Mouse (Mus musculus) urinary bladder, postnatal 36 days (tissue): ENCODE data around the gene Bax.
A peak's percentile ranks its signal among the peaks of the same experiment; 100 is the strongest.
"Not testable (repeated sequence)": the region's sequence is repeated elsewhere in the genome, so short reads cannot be mapped to it uniquely, and the experiment has no call there.

Experiments
- DNase-seq, 2 experiments: peaks; one replicate each; pipeline ENCODE4 v3.0.0; 2022; ENCODE audit warnings: low spot score in 2 of 2, mixed read lengths in 1 of 2

Bax gene

DNA sequence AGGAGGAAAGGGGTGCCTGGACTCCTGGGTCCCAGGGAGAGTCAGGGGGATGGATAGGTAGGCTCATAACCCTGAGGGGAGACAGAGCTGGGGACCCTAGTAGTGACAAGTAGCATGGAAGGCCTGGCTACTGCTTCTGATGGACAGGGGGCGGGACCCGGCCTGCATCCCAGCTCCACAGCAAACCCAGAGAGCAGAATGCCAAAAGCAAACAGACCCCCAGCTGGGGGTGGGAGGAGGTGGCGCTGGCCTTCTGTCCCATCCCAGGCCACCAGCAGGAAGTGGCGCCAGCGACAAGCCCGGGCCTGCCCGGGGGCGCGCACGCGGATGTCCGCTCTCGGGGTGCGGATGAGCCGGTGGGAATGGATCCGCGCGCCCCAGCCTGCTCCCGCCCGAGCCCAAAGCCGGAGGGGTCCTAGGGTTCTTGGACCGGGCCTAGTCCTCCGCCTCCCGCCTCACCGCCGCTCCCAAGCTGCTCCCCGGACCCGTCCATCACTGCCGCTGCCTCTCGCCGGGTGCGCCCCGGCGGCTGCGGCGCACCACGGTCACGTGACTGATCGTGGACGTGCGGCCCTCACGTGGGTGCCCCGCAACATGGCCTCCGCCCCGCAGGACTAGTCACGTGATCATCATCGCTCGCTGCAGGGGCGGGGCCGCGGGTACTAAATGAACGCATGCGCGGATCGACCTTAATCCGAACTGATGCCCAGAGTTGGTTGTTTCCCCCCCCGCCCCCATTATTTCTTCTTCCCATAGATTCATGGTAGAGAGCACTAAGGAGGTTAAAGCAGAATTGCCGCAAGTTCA lies at the start of gene Bax:
Gene Bax (minus strand): TSS at position 616 of the 807 bp plus-strand sequence.
- peak; percentile 90 to 95 for DNase-seq

DNA sequence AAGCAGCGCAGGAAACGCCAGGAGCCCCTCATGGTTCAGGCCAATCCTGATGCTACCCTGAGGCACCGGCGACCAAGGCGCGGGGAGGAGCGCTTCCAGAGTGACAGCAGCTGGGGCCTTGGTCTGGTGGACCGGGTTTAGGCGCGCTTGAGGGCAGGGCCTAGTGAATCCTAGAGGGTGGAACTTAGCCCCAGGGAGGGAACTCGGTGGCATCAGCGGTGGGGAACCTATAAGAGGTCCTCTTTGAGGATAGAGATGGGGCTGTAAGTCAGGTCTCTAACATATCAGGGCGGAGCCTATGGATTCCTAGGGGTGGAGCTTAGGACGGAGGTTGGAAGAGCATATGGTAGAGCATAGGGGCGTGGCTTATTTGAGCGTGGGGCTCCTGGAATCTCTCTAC lies 48.7 kb upstream of the Bax start:
- DNase-seq, result no peak

DNA sequence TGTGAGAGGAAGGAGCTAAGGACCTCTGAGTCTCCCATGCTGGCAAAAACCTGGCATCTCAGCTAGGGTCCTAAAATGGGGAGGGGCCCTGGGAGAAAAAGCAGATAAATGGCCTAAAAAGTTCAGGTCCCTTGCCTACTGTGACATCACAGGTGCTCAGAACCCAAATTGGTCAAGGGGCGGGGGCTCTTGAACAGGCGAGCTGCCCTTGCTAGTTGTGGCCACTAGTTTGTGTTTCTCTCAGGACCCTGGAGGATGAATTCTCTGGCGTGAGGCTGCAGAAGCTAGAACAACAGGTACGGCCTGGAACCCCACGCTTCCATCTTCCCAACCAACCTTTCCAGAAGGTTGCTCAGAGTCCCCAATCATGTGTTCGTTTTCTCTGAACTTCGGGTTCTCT lies 47.7 kb upstream of the Bax start:
- no peak for DNase-seq

DNA sequence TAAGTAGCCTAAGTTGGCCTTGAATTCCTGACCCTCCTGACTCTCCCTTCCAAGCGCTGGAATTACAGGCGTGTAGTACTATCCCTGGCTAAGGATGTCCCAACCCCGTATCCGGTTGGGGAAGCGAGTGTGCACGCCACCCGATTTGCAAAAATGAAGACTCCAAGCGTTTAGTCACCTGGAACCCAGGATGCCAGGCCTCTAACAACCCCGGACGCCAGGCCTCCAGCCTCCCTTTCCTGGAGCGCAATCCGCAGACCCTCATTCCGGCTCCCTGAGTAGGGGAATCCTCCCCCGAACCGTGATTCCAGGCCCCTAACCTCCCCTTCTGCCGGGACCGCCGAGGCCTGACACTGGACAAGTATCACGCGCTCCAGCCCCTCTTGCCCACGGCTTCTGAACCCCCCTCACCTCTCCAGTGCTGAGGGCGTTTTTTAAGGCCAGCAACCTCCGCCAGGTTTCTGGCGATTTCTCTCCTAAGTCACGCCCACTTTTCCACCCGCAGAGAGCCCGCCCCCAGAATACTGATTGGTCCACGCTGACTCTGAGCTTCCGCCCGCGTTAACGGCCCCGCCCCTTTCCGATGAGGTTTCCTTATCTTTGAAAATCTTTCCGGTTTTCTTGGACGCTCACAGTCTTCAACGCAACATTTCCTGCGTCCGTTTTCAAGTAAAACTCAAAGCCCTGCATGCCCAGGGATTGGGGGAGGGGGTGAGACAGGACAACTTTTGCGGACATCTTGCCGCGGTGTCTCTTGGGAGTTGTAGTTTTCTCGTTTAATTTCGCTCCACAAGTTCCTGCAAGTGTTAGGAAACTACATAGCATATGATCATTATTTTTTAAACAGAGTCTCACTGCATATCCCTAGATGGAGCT lies 43.5 kb upstream of the Bax start, which contains the start of gene Nucb1:
Gene Nucb1 (minus strand): TSS at position 495 of the 876 bp plus-strand sequence.
- peak; percentile 92 to 94 for DNase-seq

DNA sequence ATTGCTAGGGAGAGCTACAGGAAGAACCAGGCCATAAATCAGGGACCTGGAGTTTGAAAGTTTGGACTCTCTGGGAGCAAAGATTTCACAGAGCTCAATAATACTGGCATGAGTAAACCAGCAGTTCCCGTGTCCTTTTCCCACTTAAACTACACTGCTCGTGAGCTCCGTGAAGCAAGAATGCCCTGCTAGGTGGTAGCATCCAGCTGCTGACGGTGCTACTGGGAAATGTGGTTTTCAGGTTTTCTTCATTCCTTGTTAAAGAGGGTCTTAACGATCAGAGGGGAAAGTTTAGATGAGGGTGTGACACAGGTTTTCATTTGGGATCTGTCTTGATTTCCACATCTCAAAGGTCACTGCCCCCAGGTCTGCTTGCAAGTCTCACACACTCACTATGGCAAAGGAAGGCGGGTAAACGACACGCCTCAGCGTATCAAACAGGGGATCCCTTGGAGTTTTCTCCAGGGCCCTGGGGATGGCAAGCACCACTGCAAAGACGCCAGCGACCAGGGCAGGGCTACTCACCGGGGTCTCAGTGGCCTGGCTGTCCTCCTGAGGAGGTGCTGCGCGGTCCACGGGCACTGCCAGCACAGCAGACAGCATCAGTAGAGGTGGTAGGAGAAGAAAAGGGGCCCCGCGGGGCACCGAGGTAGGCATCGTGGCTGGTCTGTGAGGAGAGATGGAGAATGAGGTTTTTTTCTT lies 42.6 kb upstream of the Bax start:
- DNase-seq, result no peak

DNA sequence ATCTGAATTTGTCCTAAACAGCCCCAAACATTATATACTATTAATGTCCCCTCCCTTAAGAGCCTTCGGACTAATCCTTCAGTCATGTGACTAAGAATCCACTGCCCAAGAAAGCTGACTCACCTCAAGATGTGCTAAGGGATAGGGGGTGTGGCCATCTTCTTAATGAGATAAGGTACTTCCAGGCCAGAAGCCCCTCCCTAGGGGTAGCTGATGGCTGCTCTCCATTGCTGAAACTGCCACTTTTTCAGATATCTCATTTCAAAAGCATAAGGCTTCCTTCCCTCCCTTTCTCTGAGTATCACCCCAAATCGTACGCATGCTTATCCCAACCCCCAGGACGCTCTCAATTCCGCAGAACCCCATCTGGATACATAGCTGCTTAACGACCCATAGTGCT lies 41.9 kb upstream of the Bax start:
- no peak for DNase-seq

DNA sequence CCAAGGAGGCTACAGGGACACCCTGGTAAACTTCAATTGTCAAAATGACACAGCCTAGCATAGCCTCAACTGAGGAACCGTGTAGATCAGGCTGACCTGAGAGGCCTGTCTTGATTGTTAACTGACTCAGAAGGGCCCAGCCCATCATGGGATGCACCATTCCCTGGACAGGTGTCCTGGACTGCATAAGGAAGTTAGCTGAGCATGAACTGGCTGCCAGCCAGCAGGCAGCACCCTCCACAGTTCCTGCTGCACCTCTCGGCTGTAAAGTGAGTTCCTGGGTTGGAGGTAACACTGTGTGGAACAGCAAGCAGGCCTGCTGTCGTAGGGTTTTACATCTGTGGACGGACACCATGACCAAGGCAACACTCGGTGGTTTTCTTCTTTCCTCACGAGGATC lies 40.9 kb upstream of the Bax start:
- DNase-seq, result no peak

DNA sequence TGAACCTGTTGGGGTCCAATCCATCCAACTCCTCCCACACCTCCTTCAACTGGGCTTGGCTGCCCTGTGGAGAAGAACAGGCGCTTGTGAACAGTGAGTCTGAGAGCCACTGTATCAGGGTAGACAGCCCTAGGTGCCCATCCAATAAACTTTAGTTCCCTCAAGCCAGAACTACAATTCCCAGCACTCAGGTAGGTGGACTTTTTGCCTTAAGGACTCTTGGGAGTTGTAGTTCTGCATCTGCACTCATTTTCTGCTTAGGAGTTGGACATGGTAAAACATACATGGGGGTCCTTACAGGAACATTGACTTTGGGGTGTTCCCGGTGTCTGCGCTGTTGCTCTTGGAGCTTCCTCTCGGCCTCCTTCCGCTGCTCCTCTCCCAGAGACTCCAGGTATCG lies 31.7 kb upstream of the Bax start:
- DNase-seq, result no peak

DNA sequence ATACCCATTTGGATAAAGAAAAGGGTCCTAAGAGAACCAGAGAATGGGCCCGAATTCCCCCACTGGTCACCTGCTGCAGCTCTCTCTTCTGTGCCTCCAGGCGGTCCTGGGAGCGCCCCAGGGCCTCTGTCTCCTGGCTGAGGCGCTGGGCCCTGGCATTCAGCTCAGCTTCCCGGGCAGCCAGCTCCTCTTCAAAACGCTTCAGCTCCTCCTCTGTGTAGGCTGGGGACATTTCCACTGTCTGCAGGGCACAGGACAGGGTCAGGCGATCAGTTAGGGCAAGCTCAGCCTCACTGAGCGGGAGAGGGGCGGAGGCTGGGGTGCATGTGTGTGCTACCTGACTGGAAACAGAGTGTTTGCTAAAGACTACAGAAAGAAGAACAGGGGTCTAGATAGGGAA lies 27.9 kb upstream of the Bax start:
- DNase-seq, result no peak

DNA sequence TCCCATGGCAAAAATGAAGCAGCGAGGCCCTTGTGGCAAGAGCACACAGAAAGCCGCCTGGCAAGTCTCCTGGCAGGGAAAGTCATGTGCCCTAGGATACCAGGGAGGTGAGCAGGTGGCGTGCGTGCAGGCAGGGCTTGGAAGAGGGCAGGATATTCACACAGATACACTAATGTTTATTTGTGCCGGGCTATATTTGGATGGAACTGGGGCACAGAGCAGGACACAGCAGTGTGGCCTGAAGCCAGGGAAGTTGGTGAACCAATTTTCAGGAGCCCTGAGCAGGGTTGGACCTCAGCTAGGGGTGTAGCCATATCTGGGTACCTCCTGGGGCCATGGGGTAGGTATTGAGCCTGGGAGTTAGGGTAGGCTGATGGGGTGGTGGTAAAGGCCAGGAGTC lies 26.3 kb upstream of the Bax start:
- DNase-seq, result peak in 1 of 2 experiments; percentile 28

DNA sequence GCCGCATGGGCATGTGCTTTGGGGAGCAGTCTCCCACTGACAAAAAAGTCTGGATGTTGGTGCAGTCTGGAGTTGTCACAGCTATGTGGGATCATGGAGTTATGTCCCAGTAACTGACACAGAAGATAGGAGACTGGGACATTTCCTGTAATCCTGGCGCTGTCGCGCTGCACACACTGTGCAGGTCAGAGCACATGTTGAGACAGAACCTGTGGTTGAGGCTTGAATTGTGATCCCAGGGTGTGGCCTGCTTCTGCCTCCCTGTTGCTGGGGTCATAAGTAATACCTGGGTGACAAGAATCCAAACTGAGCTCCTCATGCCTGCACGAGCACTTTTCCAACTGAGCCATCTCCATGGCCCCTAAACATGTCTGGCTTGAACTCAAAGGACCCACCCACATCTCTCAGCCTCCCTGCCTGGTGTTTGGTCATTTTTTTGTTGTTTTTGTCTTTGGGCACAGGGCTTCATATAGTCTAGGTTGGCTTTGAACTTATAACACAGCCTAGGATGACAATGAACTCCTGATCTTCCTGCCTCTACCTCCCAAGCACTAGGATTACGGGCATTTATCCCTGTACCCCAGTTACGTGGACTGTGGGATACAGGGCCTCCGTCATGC lies 25.6 kb upstream of the Bax start:
- no peak for DNase-seq

DNA sequence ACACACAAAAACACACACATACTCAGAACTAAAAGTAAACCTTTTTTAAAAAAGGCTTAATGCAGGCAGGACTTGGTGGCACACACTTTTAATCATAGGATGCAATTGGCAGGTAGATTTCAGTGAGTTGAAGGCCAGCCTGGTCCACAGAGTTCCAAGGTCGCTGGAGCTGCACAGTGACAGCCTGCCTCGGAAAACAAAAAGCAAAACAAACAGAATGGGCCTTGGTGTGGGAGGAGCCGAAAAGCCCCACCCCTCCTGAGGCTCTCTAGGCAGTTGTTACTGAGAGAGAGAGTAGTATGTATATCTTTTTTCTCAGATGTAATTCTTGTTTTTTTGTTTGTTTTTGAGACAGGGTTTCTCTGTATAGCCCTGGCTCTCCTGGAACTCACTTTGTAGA lies 24.6 kb upstream of the Bax start:
- peak in 1 of 2 experiments; percentile 35 for DNase-seq

DNA sequence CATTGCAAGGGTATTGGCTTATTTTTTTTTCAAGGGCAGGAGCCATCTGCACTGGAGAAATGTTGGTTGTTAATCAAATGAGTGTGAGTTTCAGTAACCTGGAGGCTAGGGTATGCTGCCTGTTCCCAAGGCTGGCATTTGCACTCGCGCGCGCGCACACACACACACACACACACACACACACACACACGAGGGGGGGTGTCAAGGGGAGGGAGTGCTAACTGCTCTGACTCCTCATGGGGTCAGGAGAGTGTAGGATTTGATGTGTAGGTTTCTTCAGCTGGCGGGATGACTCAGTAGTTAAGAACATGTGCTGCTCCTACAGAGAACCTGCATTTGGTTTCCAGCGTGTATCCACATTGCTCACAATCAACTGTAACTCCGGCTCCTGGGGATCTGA lies 24.1 kb upstream of the Bax start:
- DNase-seq, result no peak

DNA sequence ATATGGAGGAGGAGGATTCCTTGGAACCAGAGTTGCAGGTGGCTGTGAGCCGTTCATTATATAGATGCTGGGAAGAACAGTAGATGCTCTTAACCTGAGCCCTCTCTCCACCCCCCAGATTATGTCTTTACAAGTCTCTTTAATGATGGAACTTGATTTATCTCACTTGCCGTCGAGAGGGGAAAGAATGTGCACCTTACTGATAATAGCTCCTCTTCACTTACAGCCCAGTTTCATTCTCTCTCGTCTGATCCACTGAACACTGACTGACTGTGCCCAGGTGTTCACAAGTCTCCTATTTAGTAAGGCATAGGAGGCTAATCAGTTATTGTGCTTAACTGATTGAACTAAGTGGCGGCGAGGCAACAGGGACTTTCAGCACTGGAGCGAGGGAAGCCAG lies 22.9 kb upstream of the Bax start:
- DNase-seq, result no peak

DNA sequence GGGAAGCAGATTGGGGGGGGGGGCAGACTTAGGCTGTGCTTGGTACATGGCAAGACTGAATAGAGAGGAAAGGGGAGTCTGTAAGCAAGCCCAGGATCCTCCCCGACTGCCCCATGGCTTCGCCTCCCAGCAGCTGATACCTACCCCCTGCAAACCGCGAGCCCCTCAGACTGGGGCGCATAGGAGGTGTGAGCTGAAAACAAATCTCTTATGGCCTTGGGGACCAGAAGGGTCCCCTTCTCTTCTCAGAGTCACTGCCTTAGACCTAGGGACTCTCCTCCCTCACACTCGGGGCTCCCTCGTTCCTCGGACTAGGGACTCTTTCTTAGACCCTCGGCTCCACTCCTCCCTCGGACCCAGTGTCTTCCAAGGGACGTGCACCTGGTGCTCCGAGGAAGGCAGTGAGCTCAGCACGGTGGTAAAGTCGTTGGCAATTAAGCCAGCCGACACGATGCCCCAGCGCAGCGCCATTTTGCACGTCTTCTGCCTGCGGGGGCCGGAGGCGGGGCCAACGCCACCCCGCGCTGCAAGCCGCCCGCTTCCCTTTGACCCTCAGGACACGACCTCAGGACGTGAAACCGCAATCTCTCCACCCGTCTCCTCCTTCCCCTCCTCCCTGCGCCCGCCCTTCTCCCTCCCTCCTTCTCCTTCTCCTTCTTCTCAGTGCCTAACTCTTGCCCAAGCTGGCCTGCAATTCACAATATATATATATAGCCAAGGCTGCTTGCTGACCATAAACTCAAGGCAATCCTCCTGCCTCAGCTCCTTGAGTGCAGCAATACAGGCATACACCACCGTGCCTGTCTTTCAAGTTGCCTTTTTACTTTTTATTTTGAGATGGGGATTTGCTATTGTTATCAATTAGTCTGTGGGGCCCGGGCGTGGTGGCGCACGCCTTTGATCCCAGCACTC lies 21.9 kb upstream of the Bax start, which contains the start of gene Dhdh:
Gene Dhdh (minus strand): TSS at position 513 of the 912 bp plus-strand sequence.
- peak in 1 of 2 experiments; percentile 78 for DNase-seq

DNA sequence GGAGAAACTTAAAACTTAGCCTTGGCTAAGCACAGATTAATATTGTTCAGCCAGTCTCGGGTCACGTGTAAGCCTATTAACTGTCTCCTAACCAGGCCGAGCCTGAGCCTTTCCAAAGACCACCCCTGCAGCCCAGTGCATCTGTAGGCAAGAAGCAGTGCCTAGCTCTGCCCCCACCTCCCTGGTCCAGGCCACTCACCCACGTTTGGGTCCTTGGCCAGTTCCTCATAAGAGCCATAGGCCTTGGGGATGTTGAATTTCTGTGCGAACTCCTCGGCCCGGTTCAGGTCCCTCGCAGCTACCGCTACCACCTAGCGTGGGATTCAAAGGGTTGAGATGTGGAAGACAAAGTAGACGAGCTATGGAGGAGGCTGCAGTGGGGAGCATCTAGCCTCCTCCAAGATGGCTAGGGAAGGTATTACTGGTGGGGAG lies 21.2 kb upstream of the Bax start:
- DNase-seq, result no peak

DNA sequence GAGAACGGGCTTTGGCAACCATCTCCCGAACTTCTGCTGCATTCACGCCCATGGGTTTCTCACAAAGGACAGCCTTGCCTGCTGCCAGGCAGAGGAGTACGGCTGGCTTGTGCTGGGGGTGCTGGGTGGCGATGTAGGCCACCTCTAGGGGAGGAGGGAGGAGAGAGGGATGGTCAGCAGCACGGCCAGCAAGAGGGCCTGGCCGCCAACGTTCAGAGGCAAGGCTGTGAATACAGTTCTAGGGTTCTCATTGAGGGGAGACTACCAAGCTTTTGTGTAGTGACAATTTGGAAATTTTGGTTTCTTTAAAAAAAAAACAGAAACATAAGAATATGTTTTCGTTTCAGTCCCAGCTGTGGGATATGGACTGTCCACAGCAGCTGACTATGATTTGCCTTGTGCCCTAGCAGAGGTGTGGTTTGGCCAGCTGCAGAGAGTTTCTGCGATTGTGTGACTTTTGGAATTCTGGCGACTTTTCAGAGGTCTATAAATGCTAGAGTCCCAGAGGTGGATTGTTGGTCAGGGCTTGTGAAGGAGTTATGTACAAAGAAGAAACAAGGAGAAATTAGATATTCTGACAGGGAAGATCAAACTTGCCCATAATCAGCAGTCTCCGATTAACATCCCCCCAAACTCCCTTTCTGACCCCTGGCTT lies 20.2 kb upstream of the Bax start, which contains the start of gene Gm45808:
Gene Gm45808 (minus strand): TSS at position 51 of the 655 bp plus-strand sequence.
- no peak for DNase-seq

DNA sequence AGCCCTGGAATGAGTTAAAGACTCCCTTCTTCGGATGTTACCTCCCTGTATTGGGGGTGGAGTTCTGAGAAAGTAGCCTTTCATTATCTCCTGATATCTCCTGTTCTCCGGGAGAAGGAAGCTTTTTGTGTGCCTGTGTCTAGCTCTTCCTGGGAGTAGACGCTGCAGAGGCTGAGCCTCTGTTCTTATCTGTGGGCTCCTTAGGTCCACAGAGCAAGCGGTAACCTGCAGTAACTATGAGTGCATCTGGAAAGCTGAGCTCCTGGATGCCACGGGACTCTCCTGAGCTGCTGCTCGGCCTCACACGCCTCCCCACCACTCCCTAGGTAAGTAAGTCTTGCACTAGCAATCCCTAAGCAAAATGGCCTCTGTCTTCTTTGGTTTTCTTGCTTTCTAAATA lies 19.5 kb upstream of the Bax start:
- DNase-seq, result no peak

DNA sequence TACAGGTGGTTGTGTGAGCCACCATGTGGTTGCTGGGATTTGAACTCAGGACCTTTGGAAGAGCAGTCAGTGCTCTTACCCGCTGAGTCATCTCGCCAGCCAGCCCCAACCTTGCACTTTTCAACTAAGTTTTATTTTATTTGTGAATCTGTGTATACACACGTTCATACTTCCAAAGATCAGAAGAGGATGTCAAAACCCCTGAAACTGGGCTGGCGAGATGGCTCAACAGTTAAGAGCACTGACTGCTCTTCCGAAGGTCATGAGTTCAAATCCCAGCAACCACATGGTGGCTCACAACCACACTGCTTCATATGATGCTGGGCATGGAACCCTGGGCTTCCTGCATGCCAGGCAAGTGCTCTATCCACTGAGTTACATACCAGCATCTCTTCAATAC lies 18.3 kb upstream of the Bax start:
- DNase-seq, result not testable (repeated sequence)

DNA sequence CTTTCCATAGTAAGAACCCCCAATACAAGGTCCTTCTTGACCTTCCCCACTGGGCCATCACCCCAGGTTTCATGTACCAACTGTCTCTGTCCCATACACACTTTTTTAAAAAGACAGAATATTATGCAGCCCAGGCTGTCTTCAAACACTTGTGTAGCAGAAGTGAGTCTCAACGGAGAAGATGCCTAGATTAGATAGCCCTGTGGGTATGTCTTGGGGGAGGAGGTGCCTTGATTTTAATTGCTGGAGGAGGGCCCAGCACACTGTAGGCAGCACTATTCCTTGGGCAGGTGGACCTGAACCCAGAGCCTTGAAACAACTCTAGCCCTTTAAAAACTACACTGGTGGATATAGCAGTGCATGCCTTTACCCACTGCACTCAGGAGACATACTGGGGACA lies 15.5 kb upstream of the Bax start:
- no peak for DNase-seq
